Mouse (Mus musculus) MEL (cell line): Measurements from ENCODE around the gene Btn2a2. TPM values are rescaled to one million over a fixed set of nuclear protein-coding genes. Genes with fewer than 3 reads are reported as not detected.

ENCODE experiments used
- DNase-seq: peaks from one replicate; pipeline ENCODE4 v3.0.0; 2011; ENCODE audit warnings: low read depth, low spot score
- H3K27ac ChIP-seq: 2 replicates; pipeline ENCODE4 v1.5.1; 2012; ENCODE audit warnings: low read depth, mild to moderate bottlenecking, control low read depth, low read length, moderate library complexity; ENCODE audit not compliant: control insufficient read depth
- H3K27me3 ChIP-seq, 2 experiments: fragments of 150-350 bp in 1 of 2; sonication (generic) in 1 of 2; 2 replicates each; pipeline ENCODE4 v1.6.1; 2012; ENCODE audit warnings: low read length in 2 of 2, mild to moderate bottlenecking in 2 of 2, improper control_type of control experiment in 1 of 2, moderate library complexity in 1 of 2; ENCODE audit not compliant: insufficient read depth in 2 of 2, control insufficient read depth in 1 of 2
- H3K36me3 ChIP-seq, 2 experiments: 2 replicates each; pipeline ENCODE4 v1.6.1; 2012 to 2014; ENCODE audit warnings: low read length in 2 of 2, improper control_type of control experiment in 1 of 2, inconsistent platforms in 1 of 2, mild to moderate bottlenecking in 1 of 2; ENCODE audit not compliant: insufficient read depth in 2 of 2, control insufficient read depth in 1 of 2
- H3K4me1 ChIP-seq, 2 experiments: fragments of 150-350 bp in 1 of 2; sonication (generic) in 1 of 2; 2 replicates each; pipeline ENCODE4 v1.6.1; 2012; ENCODE audit warnings: low read length in 2 of 2, improper control_type of control experiment in 1 of 2, mild to moderate bottlenecking in 1 of 2; ENCODE audit not compliant: insufficient read depth in 2 of 2, control insufficient read depth in 1 of 2
- H3K4me3 ChIP-seq, 2 experiments: fragments of 150-350 bp in 1 of 2; sonication (generic) in 1 of 2; 2 replicates each; pipeline ENCODE4 v1.5.1; 2012; ENCODE audit warnings: low read depth in 2 of 2, low read length in 2 of 2, mild to moderate bottlenecking in 2 of 2, moderate library complexity in 2 of 2, control low read depth in 1 of 2, improper control_type of control experiment in 1 of 2; ENCODE audit not compliant: control insufficient read depth in 1 of 2, insufficient read depth in 1 of 2
- H3K79me2 ChIP-seq: 2 replicates; pipeline ENCODE4 v1.6.1; 2012; ENCODE audit warnings: mild to moderate bottlenecking, low read length, moderate library complexity; ENCODE audit not compliant: control insufficient read depth, poor library complexity, insufficient read depth
- H3K9ac ChIP-seq: 2 replicates; pipeline ENCODE4 v1.6.1; 2012; ENCODE audit warnings: low read depth, mild to moderate bottlenecking, control low read depth, low read length, moderate library complexity; ENCODE audit not compliant: control insufficient read depth, poor library complexity, severe bottlenecking
- H3K9me3 ChIP-seq: fragments of 150-350 bp; sonication (generic); replicated peaks from 2 replicates; pipeline ENCODE4 v1.6.1; 2012; ENCODE audit warnings: mild to moderate bottlenecking, low read length, improper control_type of control experiment, moderate library complexity; ENCODE audit not compliant: insufficient read depth
- EP300 ChIP-seq, 2 experiments: IDR thresholded peaks; 2 replicates each; pipeline ENCODE4 v1.6.1; 2011; ENCODE audit warnings: improper control_type of control experiment in 2 of 2, low read length in 2 of 2, low read depth in 1 of 2, mild to moderate bottlenecking in 1 of 2
- GATA1 ChIP-seq: IDR thresholded peaks from 2 replicates; pipeline ENCODE4 v1.6.1; 2011; ENCODE audit warnings: low read depth, low read length, improper control_type of control experiment
- HCFC1 ChIP-seq: IDR thresholded peaks from 2 replicates; pipeline ENCODE4 v1.6.1; 2012; ENCODE audit warnings: low read depth, mild to moderate bottlenecking, inconsistent platforms, low read length, improper control_type of control experiment, moderate library complexity
- MAFK ChIP-seq: IDR thresholded peaks from 2 replicates; pipeline ENCODE4 v1.6.1; 2011; ENCODE audit warnings: low read depth, mild to moderate bottlenecking, low read length, improper control_type of control experiment, borderline replicate concordance
- MEF2A ChIP-seq: IDR thresholded peaks from 2 replicates; pipeline ENCODE4 v1.6.1; 2014; ENCODE audit warnings: low read depth, mild to moderate bottlenecking, inconsistent platforms, low read length, improper control_type of control experiment; ENCODE audit not compliant: poor library complexity, insufficient replicate concordance, severe bottlenecking; ENCODE audit errors: extremely low read depth
- MYB ChIP-seq: IDR thresholded peaks from 2 replicates; pipeline ENCODE4 v1.6.1; 2011; ENCODE audit warnings: mild to moderate bottlenecking, low read depth, low read length, improper control_type of control experiment
- POLR2A ChIP-seq, 2 experiments: IDR thresholded peaks; 2 replicates each; pipeline ENCODE4 v1.6.1; 2011 to 2012; ENCODE audit warnings: low read length in 2 of 2, mild to moderate bottlenecking in 2 of 2, control low read depth in 1 of 2, improper control_type of control experiment in 1 of 2, low read depth in 1 of 2, moderate library complexity in 1 of 2; ENCODE audit not compliant: control insufficient read depth in 1 of 2, insufficient read depth in 1 of 2, poor library complexity in 1 of 2
- POLR2AphosphoS5 ChIP-seq: IDR thresholded peaks from 2 replicates; pipeline ENCODE4 v1.6.1; 2012; ENCODE audit warnings: low read depth, borderline replicate concordance, mild to moderate bottlenecking, inconsistent platforms, low read length, moderate library complexity, mixed read lengths
- TBP ChIP-seq: IDR thresholded peaks from 2 replicates; pipeline ENCODE4 v1.8.0; 2011; ENCODE audit warnings: low read depth, low read length, improper control_type of control experiment
- ZNF384 ChIP-seq: IDR thresholded peaks from 2 replicates; pipeline ENCODE4 v1.6.1; 2012; ENCODE audit warnings: low read depth, mild to moderate bottlenecking, inconsistent platforms, low read length, improper control_type of control experiment
- polyA plus RNA-seq, 2 experiments: library from polyadenylated mRNA; stranded (reverse) in 1 of 2; unstranded in 1 of 2; fragments of >175 nt in 1 of 2; fragments of >200 nt in 1 of 2; gene quantifications; 2 replicates each; pipeline versions ENCODE4 v1.2.1 to v1.2.4; 2012; ENCODE audit warnings: low replicate concordance in 2 of 2, low read depth in 1 of 2; ENCODE audit not compliant: insufficient read length in 2 of 2, insufficient read depth in 1 of 2, missing spikeins in 1 of 2
- total RNA-seq: library from RNA; depleted of rRNA; stranded (reverse); fragments of 300-350 nt; gene quantifications from 2 replicates; pipeline ENCODE4 v1.2.3, GENCODE M21; 2012

The Btn2a2 gene
- total and polyA plus RNA-seq, 3 experiments = not detected

GRCm38 (mm10) chr13:23521703-23522102 lies 33.0 kb upstream of the Btn2a2 start:
- peak; percentile 91 for DNase-seq
- H3K79me2 ChIP-seq = no peaks in the 10 kb centered on the region
- H3K9ac ChIP-seq = no peak overlapping the region
- peak overlapping the region; percentile 36 to 40; a peak in 3 of 4 replicates for H3K4me3 ChIP-seq
- H3K27ac ChIP-seq = no peak overlapping the region
- TF ChIP-seq TBP = peak; percentile 100
- TF ChIP-seq GATA1 = peak; percentile 35; the same call in 1 of the 2 replicates
- TF ChIP-seq POLR2A (IDR thresholded peaks at IDR 0.05; ENCODE audit: control insufficient read depth in 1 of 2, insufficient read depth in 1 of 2, low read depth in 1 of 2, low read length in 2 of 2, poor library complexity in 1 of 2) = no peak
- H3K9me3 ChIP-seq = no peaks in the 10 kb centered on the region
- peaks cover 6 to 7% of the 10 kb centered on the region in 2 experiments for H3K4me1 ChIP-seq
- H3K36me3 ChIP-seq = peaks cover 0 to 22% of the 10 kb centered on the region in 2 experiments; a peak in 2 of 4 replicates
- no peaks in the 10 kb centered on the region for H3K27me3 ChIP-seq

- Histone ChIP-seq H3K9ac (peak overlapping the region; percentile 9), H3K36me3 (peaks cover 0 to 23% of the 10 kb centered on the region in 2 experiments; a peak in 2 of 4 replicates), H3K27me3 (no peaks in the 10 kb centered on the region), H3K4me3 (peak overlapping the region; percentile 25 to 52), H3K79me2 (no peaks in the 10 kb centered on the region), H3K27ac (no peak overlapping the region), H3K4me1 (peaks cover 2 to 12% of the 10 kb centered on the region in 2 experiments), H3K9me3 (no peaks in the 10 kb centered on the region)
- TF ChIP-seq HCFC1 (no peak), MYB (no peak), POLR2AphosphoS5 (no peak), TBP (peak; percentile 99), GATA1 (peak; percentile 49; the same call in 1 of the 2 replicates), MAFK (no peak)
- DNase-seq = peak; percentile 87
These were observed 30.8 kb upstream of the Btn2a2 start for GRCm38 (mm10) chr13:23519416-23519815.

GRCm38 (mm10) chr13:23518885-23519284 lies 30.2 kb upstream of the Btn2a2 start:
- DNase-seq = peak; percentile 86
- peak overlapping the region; percentile 49 to 52 for H3K4me3 ChIP-seq
- no peaks in the 10 kb centered on the region for H3K27me3 ChIP-seq
- H3K79me2 ChIP-seq = no peaks in the 10 kb centered on the region
- peaks cover 0 to 12% of the 10 kb centered on the region in 2 experiments; a peak in 2 of 4 replicates for H3K4me1 ChIP-seq
- peaks cover 0 to 21% of the 10 kb centered on the region in 2 experiments; a peak in 2 of 4 replicates for H3K36me3 ChIP-seq
- no peaks in the 10 kb centered on the region for H3K9me3 ChIP-seq
- peak; percentile 100 for TF ChIP-seq TBP
- TF ChIP-seq HCFC1 = no peak
- no peak for TF ChIP-seq MEF2A
- TF ChIP-seq GATA1 = peak; percentile 94
- no peak for TF ChIP-seq ZNF384
- no peak for TF ChIP-seq EP300 (IDR thresholded peaks at IDR 0.05; ENCODE audit: low read depth in 1 of 2, low read length in 2 of 2)
- TF ChIP-seq POLR2A (IDR thresholded peaks at IDR 0.05; ENCODE audit: control insufficient read depth in 1 of 2, insufficient read depth in 1 of 2, low read depth in 1 of 2, low read length in 2 of 2, poor library complexity in 1 of 2) = no peak
- TF ChIP-seq, all 39 proteins: peak for 2
- Histone ChIP-seq H3K9ac (peak overlapping the region; percentile 67), H3K27ac (no peak overlapping the region)
